Mouse (Mus musculus) CD8-positive naive resting alpha-beta T cell, adult 2 months (primary cell): ENCODE data around the gene Rpl21.

Experiments used
- DNase-seq, 2 experiments: peaks; one replicate each; pipeline ENCODE4 v3.0.0; 2022; ENCODE audit warnings: low read depth in 2 of 2, low spot score in 2 of 2

The Rpl21 gene

GRCm38 (mm10) chr5:146833673-146834201 is 1.0 kb downstream of the Rpl21 start:
- DNase-seq: no peak

- DNase-seq: no peak
These were observed 2.3 kb downstream of the Rpl21 start for GRCm38 (mm10) chr5:146834959-146835358.

GRCm38 (mm10) chr5:146837967-146838720 is 5.5 kb downstream of the Rpl21 start:
- DNase-seq: no peak

- no peak for DNase-seq
These were observed 6.4 kb downstream of the Rpl21 start for GRCm38 (mm10) chr5:146838836-146839648.

- no peak for DNase-seq
These were observed 7.1 kb downstream of the Rpl21 start for GRCm38 (mm10) chr5:146839760-146840159.

GRCm38 (mm10) chr5:146840422-146840821 is 7.7 kb downstream of the Rpl21 start:
- DNase-seq: no peak

GRCm38 (mm10) chr5:146841301-146841700 is 8.6 kb downstream of the Rpl21 start:
- no peak for DNase-seq

- DNase-seq: no peak
These were observed 9.3 kb downstream of the Rpl21 start for GRCm38 (mm10) chr5:146841996-146842395.

- no peak for DNase-seq
These were observed 11.7 kb downstream of the Rpl21 start for GRCm38 (mm10) chr5:146844301-146844941.

GRCm38 (mm10) chr5:146844945-146845365 is 12.3 kb downstream of the Rpl21 start, which contains the start of gene Rasl11a:
Gene Rasl11a, plus strand, starts transcription at chr5:146845071.
- no peak for DNase-seq

- DNase-seq: no peak
These were observed 13.8 kb downstream of the Rpl21 start for GRCm38 (mm10) chr5:146846489-146846888.

- no peak for DNase-seq
These were observed 16.4 kb downstream of the Rpl21 start for GRCm38 (mm10) chr5:146848936-146849582.

- DNase-seq: no peak
These were observed 23.4 kb downstream of the Rpl21 start for GRCm38 (mm10) chr5:146856106-146856505.

GRCm38 (mm10) chr5:146857620-146858019 is 24.9 kb downstream of the Rpl21 start:
- no peak for DNase-seq

- DNase-seq: no peak
These were observed 26.1 kb downstream of the Rpl21 start for GRCm38 (mm10) chr5:146858772-146859171.

- no peak for DNase-seq
These were observed 26.6 kb downstream of the Rpl21 start for GRCm38 (mm10) chr5:146859246-146859645.

- no peak for DNase-seq
These were observed 27.7 kb downstream of the Rpl21 start for GRCm38 (mm10) chr5:146860222-146860998.

GRCm38 (mm10) chr5:146861588-146861987 is 28.9 kb downstream of the Rpl21 start:
- no peak for DNase-seq

- DNase-seq: no peak
These were observed 32.8 kb downstream of the Rpl21 start for GRCm38 (mm10) chr5:146865511-146865910.

- DNase-seq: no peak
These were observed 33.6 kb downstream of the Rpl21 start for GRCm38 (mm10) chr5:146866277-146866676.
